Mouse (Mus musculus): Measurements from ENCODE around the gene Gm7075. TPM values are rescaled to one million over a fixed set of nuclear protein-coding genes. Genes with fewer than 3 reads are reported as not detected.

Gene Gm7075
- total RNA-seq, 2 experiments from 2014 or later, result not detected

DNA sequence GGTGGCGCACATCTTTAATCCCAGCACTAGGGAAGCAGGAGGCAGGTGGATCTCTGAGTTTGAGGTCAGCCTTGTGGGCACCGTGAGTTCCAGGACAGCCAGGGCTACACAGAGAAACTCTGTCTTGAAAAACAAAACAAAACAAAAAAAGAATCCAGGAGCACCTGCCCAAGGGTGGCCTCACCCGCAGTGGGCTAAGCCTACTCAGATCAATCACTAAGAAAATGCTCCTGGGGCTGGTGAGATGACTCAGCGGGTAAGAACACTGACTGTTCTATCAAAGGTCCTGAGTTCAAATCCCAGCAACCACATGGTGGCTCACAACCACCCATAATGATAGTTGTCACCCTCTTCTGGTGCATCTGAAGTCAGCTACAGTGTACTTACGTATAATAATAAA, 45.3 kb downstream of the Gm7075 start:
- no peak for DNase-seq (ENCODE audit: low spot score in 2 of 2)

Other genes with a start within 250 kb of the Gm7075 start
- 1 to 10 TPM; 3.7 to 4.2 TPM for gene Mypn, start 217.8 kb downstream of the Gm7075 start, total RNA-seq (2021)
- 10 to 100 TPM; 38.1 to 40.2 TPM for gene Herc4, start 178.0 kb downstream of the Gm7075 start, total RNA-seq (2021)
- 10 to 100 TPM; 13.7 to 13.8 TPM for gene Sirt1, start 40.1 kb downstream of the Gm7075 start, total RNA-seq (2021)
- gene Dnajc12, start 39.3 kb downstream of the Gm7075 start, total RNA-seq (2021), result 10 to 100 TPM; 12.1 to 12.6 TPM
- 1 to 10 TPM; 1.0 to 1.5 TPM for gene Ctnna3, start 8.3 kb upstream of the Gm7075 start, total RNA-seq (2021)

Measured in layer of hippocampus, postnatal 10 days (tissue).